Mouse (Mus musculus) stomach, postnatal 0 days (tissue): Measurements from ENCODE around the gene Saa2.

ENCODE experiments used
- CTCF ChIP-seq: IDR thresholded peaks from 2 replicates; pipeline ENCODE4 v1.5.1; 2016; ENCODE audit warnings: antibody characterized with exemption, low read depth, mild to moderate bottlenecking, moderate library complexity
- EP300 ChIP-seq: optimal IDR thresholded peaks from 2 replicates; pipeline ENCODE3; 2016; ENCODE audit warnings: antibody characterized with exemption

GRCm38 (mm10) chr7:46751490-46751889 lies at the start of gene Saa2:
- TF ChIP-seq CTCF (no peak), EP300 (no peak)
